Mouse (Mus musculus) liver, postnatal 0 days (tissue): ENCODE measurements around the gene Vps13c. TPM values are rescaled to one million over a fixed set of nuclear protein-coding genes. Genes with fewer than 3 reads are reported as not detected.

Experiments
- ATAC-seq: fragments of 200-750 bp; cut with Nextera tagmentation; 2 replicates; pipeline ENCODE4 v1.8.0; 2017; ENCODE audit warnings: mild to moderate bottlenecking, moderate library complexity
- DNase-seq: peaks from one replicate; pipeline ENCODE4 v3.0.0-alpha.2; 2016
- H3K27ac ChIP-seq: fragments of 300-500 bp; sonication (generic); 2 replicates; pipeline ENCODE4 v1.5.1; 2014; ENCODE audit warnings: antibody characterized with exemption, moderate library complexity, mild to moderate bottlenecking, low read depth
- H3K27me3 ChIP-seq: fragments of 300-500 bp; sonication (generic); 2 replicates; pipeline ENCODE4 v1.6.1; 2014; ENCODE audit warnings: low read length, control low read depth, mixed read lengths; ENCODE audit not compliant: insufficient read depth
- H3K36me3 ChIP-seq: fragments of 300-500 bp; sonication (generic); replicated peaks from 2 replicates; pipeline ENCODE4 v1.6.1; 2014; ENCODE audit warnings: mild to moderate bottlenecking, control low read depth, low read length, moderate library complexity, mixed read lengths; ENCODE audit not compliant: insufficient read depth
- H3K4me1 ChIP-seq: fragments of 300-500 bp; sonication (generic); 2 replicates; pipeline ENCODE4 v1.6.1; 2014; ENCODE audit warnings: antibody characterized with exemption, mild to moderate bottlenecking, control low read depth; ENCODE audit not compliant: insufficient read depth
- H3K4me2 ChIP-seq: fragments of 300-500 bp; sonication (generic); 2 replicates; pipeline ENCODE4 v1.6.1; 2014; ENCODE audit warnings: low read depth, mild to moderate bottlenecking, low read length, moderate library complexity, mixed read lengths
- H3K4me3 ChIP-seq: fragments of 300-500 bp; sonication (generic); 2 replicates; pipeline ENCODE4 v1.5.1; 2014; ENCODE audit warnings: low read depth, low read length
- H3K9ac ChIP-seq: fragments of 300-500 bp; sonication (generic); replicated peaks from 2 replicates; pipeline ENCODE4 v1.6.1; 2014; ENCODE audit warnings: mild to moderate bottlenecking, moderate library complexity
- H3K9me3 ChIP-seq: fragments of 300-500 bp; sonication (generic); 2 replicates; pipeline ENCODE4 v1.6.1; 2016; ENCODE audit warnings: mild to moderate bottlenecking, control low read depth, low read length, mixed read lengths
- CTCF ChIP-seq: sonication (generic); IDR thresholded peaks from 2 replicates; pipeline ENCODE4 v1.5.1; 2016; ENCODE audit warnings: antibody characterized with exemption, low read depth
- EP300 ChIP-seq: IDR thresholded peaks from 2 replicates; pipeline ENCODE4 v1.6.1; 2016; ENCODE audit warnings: antibody characterized with exemption, low read depth, mild to moderate bottlenecking
- WGBS: fragments of 180-500 bp; shearing (Covaris S2); extraction: QIAGEN DNeasy Blood & Tissue Kit; methylation state at CpG from one replicate; pipeline ENCODE4 v1.1.7; 2014; ENCODE audit not compliant: insufficient replicate concordance; 5-methylcytosine and 5-hydroxymethylcytosine counted together
- polyA plus RNA-seq: library from polyadenylated mRNA; unstranded; fragments of >200 nt; fragmentation: Nextera tagmentation; extraction: Ambion mirVana; gene quantifications from 2 replicates; pipeline ENCODE4 v1.2.1, GENCODE M21; 2015

Gene Vps13c
- 3.2 and 3.4 TPM in 2 replicates for polyA plus RNA-seq

DNA sequence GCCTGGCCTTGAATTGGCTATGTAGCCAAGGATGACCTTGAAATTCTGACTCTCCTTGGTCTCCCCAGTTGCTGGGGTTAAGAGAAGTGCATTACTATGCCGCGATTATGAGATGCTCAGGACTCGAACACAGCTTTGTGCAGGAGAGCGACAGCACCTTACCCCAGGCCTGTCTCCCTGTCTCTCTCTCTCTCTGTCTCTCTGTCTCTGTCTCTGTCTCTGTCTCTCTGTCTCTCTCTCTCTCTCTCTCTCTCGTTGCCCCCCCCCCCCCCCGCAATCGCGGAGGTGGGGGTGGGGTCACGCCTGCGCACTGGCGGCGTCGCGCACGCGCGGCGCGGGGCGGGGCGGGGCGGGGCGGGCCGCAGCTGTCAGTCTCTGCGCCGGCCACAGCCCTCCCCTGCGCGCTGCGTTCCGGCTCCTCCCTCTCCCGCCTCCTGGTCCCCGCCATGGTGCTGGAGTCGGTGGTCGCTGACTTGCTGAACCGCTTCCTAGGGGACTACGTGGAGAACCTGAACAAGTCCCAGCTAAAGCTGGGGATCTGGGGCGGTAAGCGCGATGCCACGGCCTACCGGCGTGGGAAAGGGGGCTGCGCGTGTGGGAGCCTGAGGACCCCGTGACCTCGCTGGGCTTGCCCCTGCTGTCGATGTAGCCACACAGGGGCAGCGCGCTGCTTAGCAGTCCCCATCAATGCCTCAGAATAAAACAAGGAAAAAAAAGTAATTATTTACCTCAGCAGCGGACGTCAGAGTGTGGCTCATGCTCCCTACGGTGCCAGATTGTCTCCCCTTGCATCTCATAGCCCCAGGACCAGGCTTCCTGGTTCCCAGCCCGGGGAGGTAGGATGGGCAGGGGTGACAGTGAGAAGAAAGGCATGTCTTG, at the start of gene Vps13c:
TSS of gene Vps13c (plus strand) at position 416 of the 879 bp plus-strand sequence.
- H3K36me3 ChIP-seq, result no peaks in the 10 kb centered on the region
- H3K27me3 ChIP-seq, result no peaks in the 10 kb centered on the region
- H3K9me3 ChIP-seq, result no peaks in the 10 kb centered on the region
- peak within 1 kb of the TSS; percentile 87 for H3K9ac ChIP-seq
- WGBS, result 0% methylated on average over 49 of the region's 53 CpGs
- H3K4me3 ChIP-seq, result peak within 1 kb of the TSS; percentile 90
- no peak for TF ChIP-seq CTCF
- no peak for TF ChIP-seq EP300
- ATAC-seq, result peak; percentile 98
- peaks cover 35% of the 10 kb centered on the region for H3K4me1 ChIP-seq
- peak; percentile 90 for DNase-seq
- peak within 1 kb of the TSS; percentile 86 for H3K4me2 ChIP-seq
- peak within 1 kb of the TSS; percentile 78 for H3K27ac ChIP-seq

GRCm38 (mm10) chr9:67792405-67792804, 47.8 kb upstream of the Vps13c start:
- no peaks in the 10 kb centered on the region for H3K9me3 ChIP-seq
- peaks cover 8% of the 10 kb centered on the region; the same call in 1 of the 2 replicates for H3K27me3 ChIP-seq
- no peak overlapping the region for H3K4me2 ChIP-seq
- no peak overlapping the region for H3K9ac ChIP-seq
- no peak overlapping the region for H3K4me3 ChIP-seq
- no peaks in the 10 kb centered on the region for H3K36me3 ChIP-seq
- TF ChIP-seq CTCF (no peak), EP300 (no peak)
- no peak for DNase-seq
- WGBS, result 58% methylated on average over 5 of the region's 5 CpGs
- no peak overlapping the region for H3K27ac ChIP-seq
- no peaks in the 10 kb centered on the region for H3K4me1 ChIP-seq
- ATAC-seq, result no peak

DNA sequence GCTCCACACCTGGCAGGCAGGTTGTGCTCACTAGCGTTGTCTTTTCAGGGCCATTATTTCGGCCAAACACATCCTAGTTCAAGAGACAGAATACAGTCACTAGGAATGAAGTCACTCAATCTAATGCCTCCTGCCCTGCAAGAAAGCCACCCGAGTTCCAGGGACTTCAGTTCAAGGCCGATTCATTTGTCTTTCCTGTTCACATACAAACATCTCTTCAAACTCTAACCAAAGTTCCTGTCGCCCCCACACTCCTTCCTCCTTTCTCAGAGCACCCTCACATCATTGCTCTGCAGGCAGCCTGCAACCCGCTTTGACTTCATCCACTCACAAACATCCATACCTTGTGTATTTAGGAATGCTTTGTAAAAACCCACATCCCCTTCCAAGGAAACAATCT, 46.7 kb upstream of the Vps13c start:
- no peak overlapping the region for H3K4me3 ChIP-seq
- H3K36me3 ChIP-seq, result no peaks in the 10 kb centered on the region
- no peak overlapping the region for H3K4me2 ChIP-seq
- H3K27me3 ChIP-seq, result peaks cover 8% of the 10 kb centered on the region; the same call in 1 of the 2 replicates
- TF ChIP-seq EP300 (no peak), CTCF (no peak)
- H3K4me1 ChIP-seq, result no peaks in the 10 kb centered on the region
- H3K9me3 ChIP-seq, result no peaks in the 10 kb centered on the region
- H3K9ac ChIP-seq, result no peak overlapping the region
- H3K27ac ChIP-seq, result no peak overlapping the region
- DNase-seq (no peak), ATAC-seq (no peak)
- 34% methylated on average over 6 of the region's 6 CpGs for WGBS

DNA sequence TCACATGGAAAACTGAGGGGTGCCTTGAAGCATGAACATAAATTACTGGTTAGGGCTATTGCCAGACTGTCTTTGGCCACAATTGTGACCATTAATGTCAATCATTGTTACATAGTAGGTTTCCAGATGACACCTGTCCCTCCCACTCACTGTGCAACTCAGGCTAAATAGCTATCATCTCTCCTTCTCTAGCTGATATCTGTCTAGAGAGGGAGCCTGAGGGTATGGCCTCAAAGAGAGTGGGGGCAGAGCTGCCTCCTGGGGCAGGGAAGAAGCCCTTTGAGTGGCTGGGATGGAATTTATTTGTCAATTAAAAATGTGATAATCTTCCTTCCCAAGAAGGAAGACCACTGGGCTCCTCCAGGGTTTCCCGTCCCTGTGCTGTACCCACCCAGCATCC, 46.0 kb upstream of the Vps13c start:
- 56% methylated on average over 1 of the region's 1 CpGs for WGBS
- no peak for ATAC-seq
- no peak for DNase-seq

DNA sequence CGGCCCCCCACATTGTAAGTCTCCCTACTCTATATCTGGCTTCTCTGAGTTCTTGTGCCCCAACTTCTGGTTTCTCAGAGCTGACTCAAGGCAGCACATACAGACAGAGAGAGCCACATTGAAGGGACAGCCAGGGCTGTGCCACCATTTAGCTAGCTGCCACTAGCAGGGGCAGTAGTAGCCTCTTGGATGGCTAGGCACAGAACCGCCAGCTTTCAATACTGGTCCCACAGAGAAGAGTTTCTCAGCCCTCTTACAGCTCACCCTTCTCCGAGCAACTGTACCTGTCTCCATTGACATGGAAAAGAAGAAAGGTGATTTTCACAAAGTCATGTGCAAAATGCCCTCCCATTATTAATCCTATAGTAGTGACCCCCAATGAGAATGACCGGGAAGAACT, 45.5 kb upstream of the Vps13c start:
- Histone ChIP-seq H3K4me1 (no peaks in the 10 kb centered on the region), H3K27me3 (peaks cover 8% of the 10 kb centered on the region; the same call in 1 of the 2 replicates), H3K9me3 (no peaks in the 10 kb centered on the region), H3K4me2 (no peak overlapping the region), H3K36me3 (no peaks in the 10 kb centered on the region), H3K27ac (no peak overlapping the region), H3K4me3 (no peak overlapping the region), H3K9ac (no peak overlapping the region)
- ATAC-seq (no peak), DNase-seq (no peak)
- TF ChIP-seq EP300 (no peak), CTCF (no peak)
- 74% methylated on average over 4 of the region's 4 CpGs for WGBS

More for the DNA sequence above, 46.0 kb upstream of the Vps13c start:
- Histone ChIP-seq H3K9ac (no peak overlapping the region), H3K27me3 (peaks cover 8% of the 10 kb centered on the region; the same call in 1 of the 2 replicates), H3K27ac (no peak overlapping the region), H3K36me3 (no peaks in the 10 kb centered on the region), H3K9me3 (no peaks in the 10 kb centered on the region), H3K4me1 (no peaks in the 10 kb centered on the region), H3K4me2 (no peak overlapping the region), H3K4me3 (no peak overlapping the region)
- no peak for TF ChIP-seq CTCF

- no peak for ATAC-seq
- Histone ChIP-seq H3K9ac (no peak overlapping the region), H3K27ac (no peak overlapping the region), H3K4me3 (no peak overlapping the region), H3K9me3 (no peaks in the 10 kb centered on the region), H3K36me3 (no peaks in the 10 kb centered on the region), H3K27me3 (peaks cover 8% of the 10 kb centered on the region; the same call in 1 of the 2 replicates), H3K4me2 (no peak overlapping the region), H3K4me1 (no peaks in the 10 kb centered on the region)
- TF ChIP-seq EP300 (no peak), CTCF (no peak)
- peak; percentile 66 for DNase-seq
- WGBS, result 70% methylated on average over 14 of the region's 14 CpGs
Measured at GRCm38 (mm10) chr9:67795205-67795675, 45.0 kb upstream of the Vps13c start.
